Mouse (Mus musculus) limb, embryonic 13.5 days (tissue): ENCODE data around the gene Mob1a. TPM values are rescaled to one million over a fixed set of nuclear protein-coding genes. Genes with fewer than 3 reads are reported as not detected.
A peak's percentile ranks its signal among the peaks of the same experiment; 100 is the strongest.

Experiments used
- ATAC-seq: fragments of 200-750 bp; cut with Nextera tagmentation; 2 replicates; pipeline ENCODE4 v1.8.0; 2017; ENCODE audit warnings: low read depth, moderate number of reproducible peaks, moderate TSS enrichment; ENCODE audit not compliant: low FRiP score
- H3K27ac ChIP-seq: fragments of 300-500 bp; sonication (generic); 2 replicates; pipeline ENCODE4 v1.5.1; 2015; ENCODE audit warnings: inconsistent platforms, mild to moderate bottlenecking, moderate library complexity
- H3K27me3 ChIP-seq: fragments of 300-500 bp; sonication (generic); 2 replicates; pipeline ENCODE4 v1.6.1; 2015; ENCODE audit warnings: mild to moderate bottlenecking, inconsistent platforms
- H3K36me3 ChIP-seq: fragments of 300-500 bp; sonication (generic); 2 replicates; pipeline ENCODE4 v1.6.1; 2015; ENCODE audit warnings: inconsistent platforms, mild to moderate bottlenecking, moderate library complexity
- H3K4me1 ChIP-seq: fragments of 300-500 bp; sonication (generic); 2 replicates; pipeline ENCODE4 v1.6.1; 2015; ENCODE audit warnings: inconsistent platforms
- H3K4me2 ChIP-seq: fragments of 300-500 bp; sonication (generic); replicated peaks from 2 replicates; pipeline ENCODE4 v1.6.1; 2015; ENCODE audit warnings: inconsistent platforms, mild to moderate bottlenecking, moderate library complexity
- H3K4me3 ChIP-seq: fragments of 300-500 bp; sonication (generic); 2 replicates; pipeline ENCODE4 v1.5.1; 2015; ENCODE audit warnings: moderate library complexity, mild to moderate bottlenecking, inconsistent platforms
- H3K9ac ChIP-seq: fragments of 300-500 bp; sonication (generic); 2 replicates; pipeline ENCODE4 v1.6.1; 2015; ENCODE audit warnings: mild to moderate bottlenecking, inconsistent platforms
- H3K9me3 ChIP-seq: fragments of 300-500 bp; sonication (generic); 2 replicates; pipeline ENCODE4 v1.6.1; 2016; ENCODE audit warnings: inconsistent platforms
- WGBS: fragments of 180-500 bp; shearing (Covaris S2); methylation state at CpG from one replicate; pipeline ENCODE4 v1.1.7; 2015; 5-methylcytosine and 5-hydroxymethylcytosine counted together
- polyA plus RNA-seq: library from polyadenylated mRNA; unstranded; fragments of >200 nt; fragmentation: Nextera tagmentation; extraction: Ambion mirVana; gene quantifications from 2 replicates; pipeline ENCODE4 v1.2.1, GENCODE M21; 2015

The Mob1a gene
- 59.0 and 65.9 TPM in 2 replicates for polyA plus RNA-seq

DNA sequence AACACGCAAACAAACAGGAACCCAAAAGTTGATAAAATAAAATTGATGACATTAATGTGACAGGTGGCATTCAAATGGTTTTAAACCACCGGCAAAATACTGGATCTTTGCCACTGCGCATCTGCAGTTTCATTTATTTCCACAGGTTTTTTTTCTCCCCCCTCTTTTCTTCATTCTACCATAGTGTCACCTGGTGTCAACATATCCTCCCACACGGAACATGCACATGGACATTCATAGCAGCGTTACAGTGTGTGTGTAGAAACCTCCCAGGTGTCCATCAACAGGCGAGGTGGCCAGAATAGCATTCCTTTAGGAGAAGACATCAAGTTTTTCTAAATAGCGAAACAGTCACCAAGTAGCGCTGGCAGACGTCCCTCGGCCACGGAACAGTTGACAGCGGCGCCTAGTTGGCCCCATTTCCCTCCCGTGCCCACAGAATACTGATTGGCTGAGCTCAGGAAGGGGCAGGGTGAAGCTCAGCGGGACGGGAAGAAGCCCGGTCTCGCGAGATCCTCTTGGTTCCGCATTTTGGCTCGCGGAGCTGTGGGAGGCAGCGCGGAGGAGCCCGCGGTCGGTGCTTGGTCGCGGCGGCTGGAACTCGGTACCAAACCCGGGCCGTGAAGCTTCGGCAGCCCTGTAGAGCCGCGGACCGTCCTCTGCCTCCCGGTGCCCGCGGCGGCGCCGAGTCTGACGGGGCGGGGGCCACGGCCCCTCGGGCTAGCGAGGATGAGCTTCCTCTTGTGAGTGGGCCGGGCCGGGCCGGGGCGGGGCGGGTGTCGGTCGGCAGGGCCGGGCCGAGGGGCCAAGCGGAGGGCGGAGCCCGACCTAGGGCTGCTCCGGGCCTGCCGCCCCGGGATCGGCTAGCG lies at the start of gene Mob1a, which contains the start of gene Mthfd2:
Gene Mob1a, plus strand, starts transcription at position 492 of the 869 bp plus-strand sequence.
Gene Mthfd2, minus strand, starts transcription at position 384 of the 869 bp plus-strand sequence.
- peak within 1 kb of the TSS; percentile 74 for H3K4me2 ChIP-seq
- H3K9me3 ChIP-seq: no peaks in the 10 kb centered on the region
- H3K4me3 ChIP-seq: peak within 1 kb of the TSS; percentile 58
- H3K9ac ChIP-seq: peak within 1 kb of the TSS; percentile 77
- H3K27me3 ChIP-seq: no peaks in the 10 kb centered on the region
- peaks cover 14% of the 10 kb centered on the region for H3K36me3 ChIP-seq
- WGBS: 2% methylated on average over 48 of the region's 65 CpGs
- H3K4me1 ChIP-seq: peaks cover 12% of the 10 kb centered on the region
- ATAC-seq: peak; percentile 98
- H3K27ac ChIP-seq: peak within 1 kb of the TSS; percentile 90

DNA sequence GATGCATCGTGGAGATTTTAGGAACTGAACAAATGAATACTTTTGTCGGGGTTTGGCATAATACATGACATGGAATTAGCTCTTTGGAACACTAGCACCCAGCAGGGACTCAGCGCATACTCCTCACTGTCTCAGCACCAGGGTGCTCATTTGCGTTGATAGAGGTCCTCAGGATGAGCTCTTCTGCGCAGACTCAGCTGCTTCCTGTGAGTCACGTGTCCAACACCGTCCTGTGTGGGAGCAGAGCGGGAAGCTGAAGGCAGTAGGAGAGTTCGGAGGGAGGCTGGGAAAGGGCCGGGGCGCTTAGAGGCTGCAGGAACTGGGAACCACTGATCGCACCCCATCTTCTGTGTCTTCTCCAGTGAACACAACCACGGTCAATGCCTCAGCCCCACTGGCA lies 48.7 kb upstream of the Mob1a start:
- Histone ChIP-seq H3K4me2 (no peak overlapping the region), H3K27ac (no peak overlapping the region), H3K4me1 (no peaks in the 10 kb centered on the region), H3K4me3 (no peak overlapping the region), H3K27me3 (no peaks in the 10 kb centered on the region), H3K36me3 (no peaks in the 10 kb centered on the region), H3K9ac (no peak overlapping the region), H3K9me3 (peaks cover 4% of the 10 kb centered on the region; the same call in 1 of the 2 replicates)
- ATAC-seq: no peak
- 70% methylated on average over 13 of the region's 13 CpGs for WGBS

DNA sequence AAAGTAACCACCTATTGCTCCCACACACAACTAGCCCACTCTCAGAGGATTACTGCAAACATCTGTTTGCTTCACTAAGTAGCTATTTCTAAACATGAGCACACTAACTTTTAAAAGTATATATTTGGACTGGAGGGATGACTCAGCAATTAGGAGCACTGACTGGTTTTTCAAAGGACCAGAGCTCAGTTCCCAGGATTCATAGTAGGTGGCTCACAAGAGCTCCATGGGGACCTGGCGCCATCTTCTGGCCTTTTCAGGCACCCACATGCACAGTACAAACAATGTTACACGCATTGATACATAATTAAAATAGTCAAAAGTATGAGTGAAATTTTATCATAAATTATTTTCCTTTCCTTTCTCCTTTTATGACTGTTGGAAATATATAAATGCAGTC lies 46.9 kb upstream of the Mob1a start:
- Histone ChIP-seq H3K4me1 (no peaks in the 10 kb centered on the region), H3K27me3 (no peaks in the 10 kb centered on the region), H3K36me3 (no peaks in the 10 kb centered on the region), H3K4me2 (no peak overlapping the region), H3K9me3 (peaks cover 4% of the 10 kb centered on the region; the same call in 1 of the 2 replicates), H3K4me3 (no peak overlapping the region), H3K9ac (no peak overlapping the region), H3K27ac (no peak overlapping the region)
- 25% methylated on average over 2 of the region's 2 CpGs for WGBS
- ATAC-seq: no peak

DNA sequence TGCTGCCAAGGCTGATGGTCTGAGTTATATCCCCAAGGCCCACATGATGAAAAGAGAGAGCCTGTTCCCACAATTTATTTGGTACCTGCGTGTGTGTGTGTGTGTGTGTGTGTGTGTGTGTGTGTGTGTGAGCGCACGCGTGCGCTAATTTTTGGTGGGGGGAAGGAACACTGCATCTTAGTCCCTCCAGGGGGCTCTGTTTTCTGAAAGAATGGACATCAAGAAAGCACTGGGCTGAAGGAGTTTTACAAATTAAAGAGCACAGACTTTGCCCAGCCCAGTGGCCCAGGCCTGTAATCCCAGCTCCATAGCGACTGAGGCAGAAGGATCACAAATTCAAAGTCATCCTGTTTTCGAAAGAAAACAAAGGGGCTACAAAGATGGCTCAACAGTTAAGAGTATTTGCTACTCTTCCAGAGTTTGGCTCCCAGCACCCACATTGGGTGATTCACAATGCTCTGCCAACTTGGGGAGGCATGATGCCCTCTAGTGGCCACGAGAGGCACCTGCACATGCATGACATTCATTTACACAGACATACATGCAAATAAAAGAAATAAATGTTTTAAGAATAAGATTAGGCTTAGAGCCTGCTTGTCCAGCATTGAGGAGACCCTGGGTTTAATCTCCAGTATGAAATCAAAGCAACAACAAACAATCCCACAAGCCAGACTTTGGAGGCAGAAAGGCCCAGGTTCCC lies 45.4 kb upstream of the Mob1a start:
- 76% methylated on average over 8 of the region's 8 CpGs for WGBS
- H3K9me3 ChIP-seq: peaks cover 4% of the 10 kb centered on the region; the same call in 1 of the 2 replicates
- ATAC-seq: no peak
- no peak overlapping the region for H3K4me3 ChIP-seq
- H3K4me2 ChIP-seq: no peak overlapping the region
- H3K36me3 ChIP-seq: no peaks in the 10 kb centered on the region
- no peak overlapping the region for H3K27ac ChIP-seq
- no peaks in the 10 kb centered on the region for H3K4me1 ChIP-seq
- H3K9ac ChIP-seq: no peak overlapping the region
- no peaks in the 10 kb centered on the region for H3K27me3 ChIP-seq

DNA sequence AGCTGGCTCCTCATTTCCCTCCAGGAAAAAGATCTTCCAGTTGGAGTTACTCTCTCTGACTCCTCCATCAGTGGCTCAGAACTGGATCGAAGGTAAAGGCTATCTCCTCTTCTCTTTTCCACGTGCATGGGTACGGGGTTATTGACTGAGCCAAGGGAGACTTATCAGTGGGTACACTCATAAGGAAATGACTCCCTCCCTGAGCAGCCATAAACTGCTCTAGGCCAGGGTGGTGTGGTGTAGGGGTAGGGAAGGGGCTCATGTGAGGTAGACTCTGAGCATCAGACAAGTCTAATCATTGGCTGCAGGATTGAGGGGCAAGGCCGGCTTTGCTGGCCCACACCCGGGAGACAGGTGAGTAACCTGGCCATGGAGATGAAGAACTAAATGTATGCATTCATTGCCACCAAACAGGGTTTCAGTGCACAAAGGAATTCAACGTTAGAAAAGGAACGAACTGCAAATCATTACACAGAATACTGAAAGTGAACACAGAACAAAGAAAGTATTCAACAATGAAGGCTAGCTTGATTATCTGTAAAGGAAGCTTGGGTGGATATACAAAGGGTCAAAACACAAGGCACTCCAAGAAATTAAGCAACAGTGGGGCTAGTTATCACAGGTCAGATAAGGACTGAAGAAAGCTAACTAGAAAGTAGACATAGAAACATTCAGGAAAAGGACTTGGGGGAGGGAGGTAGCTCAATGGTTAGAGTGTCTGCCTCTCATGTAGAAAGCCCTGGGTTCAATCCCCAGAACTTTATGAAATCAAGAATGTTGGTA lies 25.2 kb upstream of the Mob1a start:
- H3K4me3 ChIP-seq: no peak overlapping the region
- ATAC-seq: no peak
- H3K36me3 ChIP-seq: peaks cover 11% of the 10 kb centered on the region
- WGBS: 83% methylated on average over 7 of the region's 7 CpGs
- no peak overlapping the region for H3K27ac ChIP-seq
- H3K27me3 ChIP-seq: no peaks in the 10 kb centered on the region
- peaks cover 11% of the 10 kb centered on the region for H3K4me1 ChIP-seq
- no peak overlapping the region for H3K9ac ChIP-seq
- H3K9me3 ChIP-seq: no peaks in the 10 kb centered on the region
- H3K4me2 ChIP-seq: no peak overlapping the region

DNA sequence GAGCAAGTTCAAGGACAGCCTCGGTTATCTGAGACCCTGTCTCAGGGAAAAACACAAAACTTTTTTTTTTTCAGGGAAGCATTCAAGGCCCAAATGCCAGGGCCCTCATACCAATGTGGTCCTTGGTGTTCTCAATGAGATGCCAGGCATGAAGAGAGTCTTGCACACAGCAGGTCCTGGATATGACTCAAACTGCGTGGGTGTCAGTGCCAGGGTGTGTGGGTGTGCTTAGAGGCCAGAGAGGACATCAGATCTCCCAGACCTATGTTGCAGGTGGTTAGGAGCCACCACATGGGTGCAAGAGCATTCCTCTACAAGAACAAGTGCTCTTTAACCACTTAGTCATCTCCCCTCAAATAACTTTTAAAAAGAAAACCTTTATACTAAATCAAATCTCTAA lies 24.5 kb upstream of the Mob1a start:
- Histone ChIP-seq H3K4me2 (no peak overlapping the region), H3K9me3 (no peaks in the 10 kb centered on the region), H3K9ac (no peak overlapping the region), H3K27ac (no peak overlapping the region), H3K36me3 (peaks cover 18% of the 10 kb centered on the region), H3K4me3 (no peak overlapping the region), H3K4me1 (peaks cover 11% of the 10 kb centered on the region), H3K27me3 (no peaks in the 10 kb centered on the region)
- no peak for ATAC-seq
- WGBS: 86% methylated on average over 2 of the region's 2 CpGs

DNA sequence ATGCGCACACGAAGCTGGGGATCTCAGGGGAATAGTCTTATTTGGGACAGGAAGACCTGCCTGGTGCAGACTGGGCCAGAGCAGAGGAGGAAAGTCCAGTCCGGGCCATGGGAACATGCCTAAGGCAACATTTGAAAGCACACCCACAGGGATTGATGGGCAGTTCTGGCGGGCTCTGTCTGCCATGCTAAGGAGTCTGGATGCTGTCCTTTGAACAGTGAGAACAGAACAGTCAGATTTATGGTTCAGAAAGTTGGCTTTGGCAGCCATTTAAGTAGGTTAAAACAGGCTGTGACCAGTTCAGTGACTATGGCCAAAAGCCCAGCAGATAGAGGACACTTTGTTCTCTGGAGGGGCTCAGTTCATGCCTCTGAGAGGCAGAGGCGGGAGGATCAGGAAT lies 23.6 kb upstream of the Mob1a start:
- Histone ChIP-seq H3K9me3 (no peaks in the 10 kb centered on the region), H3K4me3 (no peak overlapping the region), H3K4me2 (no peak overlapping the region), H3K27ac (no peak overlapping the region), H3K27me3 (no peaks in the 10 kb centered on the region), H3K4me1 (peaks cover 11% of the 10 kb centered on the region), H3K9ac (no peak overlapping the region), H3K36me3 (peaks cover 27% of the 10 kb centered on the region)
- WGBS: 61% methylated on average over 5 of the region's 5 CpGs
- ATAC-seq: no peak

DNA sequence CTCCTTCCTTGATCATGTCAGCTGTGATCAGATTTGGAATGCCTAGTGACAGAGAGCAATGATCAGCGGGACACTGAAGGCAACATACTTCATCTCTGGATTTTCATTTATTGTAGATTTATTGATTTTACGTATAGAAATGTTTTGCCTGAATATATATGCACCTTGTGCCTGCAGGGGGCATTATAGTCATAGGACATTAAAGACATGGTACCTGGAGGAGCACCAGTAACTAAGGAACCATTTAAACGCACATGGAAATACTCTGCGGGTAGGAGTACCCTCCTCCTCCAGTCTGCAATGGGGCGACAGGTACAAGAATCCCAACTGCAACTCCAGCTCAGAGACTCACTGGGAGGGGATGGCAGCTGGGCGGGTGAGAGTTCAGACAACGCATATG lies 16.8 kb upstream of the Mob1a start:
- no peak overlapping the region for H3K4me2 ChIP-seq
- peaks cover 84% of the 10 kb centered on the region for H3K36me3 ChIP-seq
- WGBS: 94% methylated on average over 7 of the region's 7 CpGs
- H3K9ac ChIP-seq: no peak overlapping the region
- H3K9me3 ChIP-seq: no peaks in the 10 kb centered on the region
- H3K4me3 ChIP-seq: no peak overlapping the region
- no peaks in the 10 kb centered on the region for H3K27me3 ChIP-seq
- no peaks in the 10 kb centered on the region for H3K4me1 ChIP-seq
- no peak for ATAC-seq
- no peak overlapping the region for H3K27ac ChIP-seq

DNA sequence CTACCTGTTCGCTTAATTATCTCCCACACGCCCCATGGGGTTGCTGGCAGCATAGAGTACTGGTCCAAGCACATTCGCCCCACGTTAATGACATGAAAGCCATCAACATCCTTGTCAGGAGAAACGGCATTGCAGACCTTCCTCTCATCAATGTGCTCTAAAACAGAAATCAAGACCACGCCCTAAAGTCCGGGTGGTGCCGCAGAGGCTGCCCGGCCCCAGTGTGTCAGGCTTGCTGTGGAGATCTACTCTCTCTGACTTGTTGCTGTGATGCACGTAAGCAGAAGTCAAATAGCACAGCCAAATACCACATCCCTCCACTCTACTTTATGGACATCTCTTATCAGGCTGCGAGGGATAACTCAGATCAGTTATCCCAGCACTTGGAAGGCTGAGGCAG lies 14.6 kb upstream of the Mob1a start:
- ATAC-seq: no peak
- 94% methylated on average over 11 of the region's 11 CpGs for WGBS
- Histone ChIP-seq H3K4me2 (no peak overlapping the region), H3K36me3 (peaks cover 67% of the 10 kb centered on the region), H3K4me1 (peaks cover 9% of the 10 kb centered on the region), H3K27me3 (no peaks in the 10 kb centered on the region), H3K4me3 (no peak overlapping the region), H3K9me3 (no peaks in the 10 kb centered on the region), H3K9ac (no peak overlapping the region), H3K27ac (no peak overlapping the region)

DNA sequence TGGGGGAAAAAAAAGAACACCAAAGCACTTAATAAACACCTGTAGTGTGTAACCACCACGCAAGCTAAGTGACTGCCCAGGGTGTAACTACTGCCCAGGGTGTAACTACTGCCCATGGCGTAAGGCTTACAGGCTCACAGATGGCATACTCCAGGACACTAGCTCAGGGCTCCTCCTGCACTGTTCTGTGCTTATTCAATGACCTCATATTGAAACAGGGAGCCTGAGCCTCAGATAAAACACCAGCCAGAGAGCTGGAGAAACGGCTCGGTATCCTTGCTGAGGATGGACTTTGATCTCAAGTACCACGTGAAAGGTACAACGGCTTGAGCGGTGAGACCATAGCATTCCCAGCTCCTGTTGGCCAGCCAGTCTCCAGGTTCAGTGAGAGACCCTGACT lies 13.8 kb upstream of the Mob1a start:
- H3K27ac ChIP-seq: no peak overlapping the region
- no peak overlapping the region for H3K4me3 ChIP-seq
- H3K27me3 ChIP-seq: no peaks in the 10 kb centered on the region
- no peak for ATAC-seq
- 86% methylated on average over 7 of the region's 7 CpGs for WGBS
- no peaks in the 10 kb centered on the region for H3K9me3 ChIP-seq
- peaks cover 59% of the 10 kb centered on the region for H3K36me3 ChIP-seq
- peaks cover 17% of the 10 kb centered on the region for H3K4me1 ChIP-seq
- no peak overlapping the region for H3K4me2 ChIP-seq
- H3K9ac ChIP-seq: no peak overlapping the region

DNA sequence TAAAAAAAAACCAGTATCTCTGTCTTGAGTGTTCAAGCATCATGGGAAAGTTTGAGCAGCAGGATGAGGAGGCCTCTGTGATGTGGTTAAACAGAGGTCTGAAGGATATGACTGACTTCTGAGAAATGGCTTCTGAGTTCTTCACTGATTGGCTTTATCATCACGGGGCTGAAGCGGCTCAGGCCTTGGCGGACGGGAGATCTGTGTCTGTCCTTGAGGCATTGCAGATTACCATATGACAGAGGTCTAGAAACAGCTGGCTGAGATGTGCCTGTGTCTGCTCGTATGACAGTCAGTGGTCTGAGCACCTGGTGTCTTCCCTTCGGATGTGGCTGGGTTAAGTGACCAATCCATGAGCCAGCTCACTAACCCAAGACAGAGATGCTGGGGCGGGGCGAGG lies 13.3 kb upstream of the Mob1a start:
- Histone ChIP-seq H3K4me3 (no peak overlapping the region), H3K27me3 (no peaks in the 10 kb centered on the region), H3K4me1 (peaks cover 17% of the 10 kb centered on the region), H3K9ac (no peak overlapping the region), H3K36me3 (peaks cover 54% of the 10 kb centered on the region), H3K9me3 (no peaks in the 10 kb centered on the region), H3K27ac (no peak overlapping the region), H3K4me2 (no peak overlapping the region)
- ATAC-seq: no peak
- WGBS: 88% methylated on average over 8 of the region's 8 CpGs

DNA sequence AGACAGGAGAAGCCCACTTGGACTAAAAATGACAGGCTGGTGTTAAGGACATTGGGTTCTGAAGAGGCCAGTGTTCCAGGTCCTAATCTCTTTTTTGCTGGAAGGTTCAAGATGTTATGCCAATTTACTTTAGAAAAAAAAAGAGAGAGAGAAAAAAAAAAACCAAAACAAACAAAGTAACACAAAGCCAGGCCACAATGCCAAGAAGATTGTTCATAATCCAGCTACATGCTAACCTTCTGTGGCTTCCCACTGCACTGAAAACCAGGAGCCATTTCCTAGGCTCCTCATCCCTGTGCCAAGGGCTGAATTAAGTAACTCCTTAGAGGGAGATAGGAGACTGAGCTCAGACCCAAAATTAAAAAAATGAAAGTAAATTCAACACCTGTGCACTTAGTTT lies 10.5 kb upstream of the Mob1a start:
- H3K4me3 ChIP-seq: peak overlapping the region; percentile 89; the same call in 1 of the 2 replicates
- H3K36me3 ChIP-seq: peaks cover 30% of the 10 kb centered on the region
- H3K4me1 ChIP-seq: peaks cover 17% of the 10 kb centered on the region
- H3K27me3 ChIP-seq: no peaks in the 10 kb centered on the region
- ATAC-seq: no peak
- H3K27ac ChIP-seq: no peak overlapping the region
- peak overlapping the region; percentile 74 for H3K4me2 ChIP-seq
- H3K9me3 ChIP-seq: no peaks in the 10 kb centered on the region
- no peak overlapping the region for H3K9ac ChIP-seq
